Mouse (Mus musculus) monocyte, adult 2 months (primary cell): ENCODE measurements around the gene Psmg3.

ENCODE experiments used
- DNase-seq, 2 experiments: peaks; one replicate each; pipeline ENCODE4 v3.0.0; 2022; ENCODE audit warnings: low spot score in 2 of 2, low read depth in 1 of 2

Psmg3 gene

DNA sequence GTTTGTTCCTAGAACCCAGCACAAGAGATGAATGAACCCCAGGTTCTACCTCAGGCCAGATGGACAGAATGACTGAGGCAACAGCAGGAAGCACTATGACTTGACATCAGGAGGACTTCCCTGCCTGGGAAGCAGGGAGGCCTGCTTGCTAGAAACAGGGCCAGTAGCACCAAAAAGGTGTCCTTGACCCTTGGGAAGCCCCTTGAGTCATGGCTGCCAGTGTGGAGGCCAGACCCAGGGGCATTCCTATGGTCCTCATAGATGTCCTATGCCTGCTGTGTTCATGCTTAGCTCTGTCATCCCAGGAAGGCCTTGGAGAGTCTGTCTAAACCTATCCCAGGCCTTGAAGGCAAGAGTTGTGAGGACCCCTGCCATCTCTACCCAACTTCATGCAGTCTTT, 10.2 kb downstream of the Psmg3 start:
- DNase-seq: no peak

DNA sequence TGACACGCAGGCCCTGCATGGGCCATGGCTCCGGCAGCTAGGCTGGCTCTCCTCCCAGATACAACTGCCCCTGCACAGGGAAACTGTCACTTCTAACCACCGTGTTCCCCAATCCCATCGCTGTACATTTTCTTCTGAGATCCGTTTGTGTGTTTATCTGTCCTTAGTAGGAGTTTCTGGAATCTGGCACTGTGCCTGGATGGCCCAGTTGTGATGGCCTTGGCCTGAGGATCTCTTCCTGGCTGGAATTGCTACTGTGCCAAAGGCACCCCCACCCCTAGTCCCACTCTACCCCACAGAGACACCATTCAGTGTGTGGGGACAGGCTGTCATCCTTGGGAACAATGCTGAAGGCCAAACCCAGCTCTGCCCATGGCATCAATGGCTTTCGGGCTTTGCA, 10.7 kb downstream of the Psmg3 start:
- no peak for DNase-seq

DNA sequence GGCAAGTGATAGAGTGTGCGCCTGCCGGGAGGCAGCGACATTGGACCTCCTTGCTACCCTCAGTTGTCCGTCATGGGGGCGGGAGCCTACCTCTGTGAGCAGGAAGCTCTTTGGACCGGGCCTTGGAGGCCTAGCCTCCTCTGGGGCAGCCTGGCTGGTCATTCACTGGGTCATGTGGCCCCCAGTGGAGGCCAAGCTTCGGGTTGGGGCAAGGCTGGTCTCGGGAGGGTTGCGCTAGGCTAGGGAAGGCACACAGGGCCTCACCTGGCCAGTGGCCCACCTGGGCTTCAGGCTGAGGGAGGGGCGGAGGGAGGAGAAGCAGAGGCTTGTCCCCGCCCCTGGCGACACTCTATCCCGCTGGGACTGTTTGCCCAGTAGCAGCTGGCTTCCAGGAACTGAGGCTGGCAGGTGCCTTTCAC, 12.7 kb downstream of the Psmg3 start:
- no peak for DNase-seq

DNA sequence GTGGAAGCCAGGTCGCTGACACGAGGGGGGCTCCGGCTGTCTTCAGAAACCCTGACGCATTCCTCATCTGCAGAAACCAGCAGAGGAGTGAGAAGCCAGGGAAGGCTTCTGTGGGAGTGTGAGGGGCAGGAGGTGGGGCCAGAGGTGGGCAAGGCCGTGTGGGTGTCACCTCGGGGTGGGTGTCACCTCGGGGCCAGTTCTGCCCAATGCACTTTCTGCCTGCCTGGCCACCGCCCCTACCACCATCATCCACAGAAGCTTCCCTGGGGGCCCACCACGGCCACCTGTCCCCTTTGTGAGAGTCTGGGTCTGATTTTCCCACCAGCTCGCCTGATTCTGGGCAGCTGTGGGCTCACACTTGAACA, 13.6 kb downstream of the Psmg3 start:
- DNase-seq: no peak

DNA sequence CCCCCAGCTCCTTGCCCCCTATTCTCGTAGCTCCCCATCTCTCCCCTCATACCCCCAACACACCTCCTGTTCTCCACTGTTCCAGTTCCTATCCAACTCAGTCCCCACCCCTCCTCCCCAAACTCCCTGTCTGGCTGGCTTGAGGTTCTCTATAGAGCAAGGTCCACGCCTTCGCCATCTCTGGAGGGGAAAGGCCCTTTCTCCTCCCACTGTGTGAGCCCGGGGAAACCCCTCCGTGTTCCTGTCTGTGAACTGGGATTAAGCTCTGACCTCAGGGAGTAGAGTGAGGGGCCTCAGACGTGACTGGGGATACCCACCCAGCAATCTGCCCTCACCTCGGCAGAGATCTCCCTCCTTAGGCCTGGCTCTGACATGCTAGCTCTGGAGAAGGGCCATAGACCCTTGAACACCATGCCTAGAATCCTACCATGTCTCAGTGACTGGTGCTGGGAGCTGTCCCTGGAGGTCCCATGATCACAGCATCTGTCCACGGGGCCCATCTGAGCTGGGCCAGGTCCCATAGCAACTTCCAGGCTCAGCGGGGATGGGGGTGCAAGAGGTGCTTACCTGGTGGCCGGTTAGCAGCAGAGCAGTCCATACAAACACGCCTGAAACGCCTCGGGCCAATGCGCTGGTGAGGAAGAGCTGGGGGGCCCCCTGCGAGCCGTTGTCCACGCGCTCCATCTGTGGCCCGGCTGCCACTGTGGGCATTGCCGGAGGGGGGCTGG, 14.1 kb downstream of the Psmg3 start:
- DNase-seq: no peak

DNA sequence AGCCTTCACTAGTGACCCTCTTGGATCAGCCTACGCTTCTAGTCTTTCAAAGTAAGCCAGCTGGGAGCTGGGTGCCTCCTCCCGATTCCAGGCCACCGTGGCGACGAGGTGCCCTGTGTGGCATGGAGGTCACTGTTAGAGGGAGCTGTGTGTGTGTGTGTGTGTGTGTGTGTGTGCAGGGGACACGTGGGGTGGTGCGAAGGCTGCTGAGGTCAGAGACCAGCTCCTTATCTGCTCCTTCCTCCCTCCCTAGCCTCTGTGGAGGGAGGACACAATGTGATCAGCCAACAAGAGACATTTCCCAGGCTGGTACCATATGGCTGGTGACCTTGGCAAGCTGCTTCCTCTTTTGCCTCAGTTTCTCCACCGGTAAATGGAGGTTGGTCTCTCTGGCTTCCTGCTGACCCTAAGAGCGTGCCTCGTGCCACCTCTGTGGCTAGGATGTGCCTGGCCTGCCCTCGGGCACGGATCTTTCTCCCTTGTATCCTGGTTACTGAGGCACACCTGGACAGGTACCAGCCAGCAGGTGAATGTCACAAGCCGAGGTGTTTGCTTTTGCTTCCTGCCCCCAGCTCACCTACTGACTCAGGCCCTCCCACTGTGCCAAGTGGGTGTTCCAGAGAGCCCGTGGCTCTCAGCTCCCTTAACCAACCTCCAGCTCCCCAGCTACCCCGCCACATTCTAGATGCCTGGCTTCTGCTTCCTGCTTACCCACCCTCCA, 14.8 kb downstream of the Psmg3 start:
- no peak for DNase-seq

DNA sequence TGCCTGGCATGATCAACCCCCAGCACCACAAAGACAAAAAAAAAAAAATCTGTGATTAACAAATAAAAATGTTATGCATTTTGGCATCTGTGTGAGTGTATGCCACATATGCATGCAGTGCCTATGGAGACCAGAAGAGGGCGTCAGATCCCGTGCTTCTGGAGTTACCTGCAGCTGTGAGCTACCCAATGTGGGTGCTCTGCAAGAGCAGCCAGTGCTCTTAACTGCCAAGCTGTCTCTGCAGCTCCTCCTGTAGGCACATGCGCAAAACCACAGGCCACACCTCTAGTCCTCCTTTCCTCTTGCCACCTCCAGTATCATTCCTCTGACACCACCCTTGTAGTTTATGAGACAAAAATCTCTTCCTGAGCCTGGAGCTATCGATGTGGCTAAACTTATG, 17.3 kb downstream of the Psmg3 start:
- DNase-seq: no peak

DNA sequence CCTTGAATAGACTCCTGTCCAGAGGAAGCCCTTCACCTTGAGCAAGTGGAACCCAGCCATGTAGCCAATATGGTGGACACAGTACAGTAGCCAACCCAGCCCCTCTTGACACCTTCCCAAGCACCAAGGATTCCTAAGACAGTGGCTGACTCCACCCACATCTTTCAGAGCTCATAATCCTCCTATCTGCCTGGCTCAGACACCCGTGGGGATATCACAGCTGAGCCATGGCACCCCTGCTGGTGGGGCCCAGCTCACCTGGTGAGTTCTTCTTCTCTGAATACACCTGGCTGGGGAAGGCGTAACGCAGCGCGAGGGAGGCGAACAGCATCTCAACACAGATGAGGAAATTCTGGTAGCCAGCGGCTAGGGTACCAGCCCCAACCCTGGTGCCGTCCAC, 20.8 kb downstream of the Psmg3 start:
- no peak for DNase-seq

DNA sequence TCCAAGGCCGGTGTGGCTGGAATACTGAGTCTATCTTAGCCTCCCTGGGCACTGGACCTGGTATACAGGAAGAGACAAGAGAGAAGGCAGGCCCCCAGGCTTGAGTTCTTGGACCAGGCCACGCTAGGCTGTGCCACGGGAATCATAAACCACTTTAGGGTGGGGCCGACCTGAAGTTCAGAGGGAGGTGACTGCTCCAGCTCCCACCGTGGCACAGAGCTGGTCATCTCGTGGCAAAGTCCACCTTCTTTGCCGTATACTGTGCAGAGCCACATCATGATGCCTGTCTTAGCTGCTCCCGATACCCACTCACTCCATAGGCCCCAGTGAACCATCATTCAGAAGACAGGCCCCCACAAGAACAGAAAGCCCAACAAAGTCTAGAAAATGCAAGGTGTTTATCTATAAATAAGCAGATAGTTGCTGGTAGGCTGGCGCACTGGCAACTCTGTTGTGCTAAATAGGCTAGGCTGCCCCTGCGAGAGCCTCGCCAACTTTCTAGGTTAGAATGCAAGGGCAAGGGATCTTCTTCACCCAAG, 22.0 kb downstream of the Psmg3 start:
- no peak for DNase-seq

DNA sequence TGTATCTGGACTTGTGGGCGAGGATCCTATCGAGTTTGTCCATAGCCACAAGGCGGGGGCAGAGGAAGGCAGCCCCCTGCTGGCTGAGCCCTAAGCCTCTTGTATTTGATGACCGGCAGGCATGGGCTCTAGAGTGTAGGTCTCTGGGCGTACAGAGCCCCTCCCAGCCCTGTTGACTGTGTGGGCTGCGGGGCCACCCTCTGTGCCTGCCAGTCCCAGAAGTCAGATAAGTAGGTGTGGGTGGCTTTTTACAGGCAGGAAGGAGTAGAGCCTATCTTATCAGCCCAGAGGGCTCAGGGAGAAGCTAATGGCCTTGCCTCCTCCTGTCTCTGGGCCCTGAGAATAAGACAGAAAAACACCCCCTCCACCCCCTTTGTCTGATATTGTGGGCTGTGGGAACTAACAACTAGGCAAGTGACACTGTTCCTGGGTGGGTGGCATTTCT, 22.6 kb downstream of the Psmg3 start:
- DNase-seq: no peak

DNA sequence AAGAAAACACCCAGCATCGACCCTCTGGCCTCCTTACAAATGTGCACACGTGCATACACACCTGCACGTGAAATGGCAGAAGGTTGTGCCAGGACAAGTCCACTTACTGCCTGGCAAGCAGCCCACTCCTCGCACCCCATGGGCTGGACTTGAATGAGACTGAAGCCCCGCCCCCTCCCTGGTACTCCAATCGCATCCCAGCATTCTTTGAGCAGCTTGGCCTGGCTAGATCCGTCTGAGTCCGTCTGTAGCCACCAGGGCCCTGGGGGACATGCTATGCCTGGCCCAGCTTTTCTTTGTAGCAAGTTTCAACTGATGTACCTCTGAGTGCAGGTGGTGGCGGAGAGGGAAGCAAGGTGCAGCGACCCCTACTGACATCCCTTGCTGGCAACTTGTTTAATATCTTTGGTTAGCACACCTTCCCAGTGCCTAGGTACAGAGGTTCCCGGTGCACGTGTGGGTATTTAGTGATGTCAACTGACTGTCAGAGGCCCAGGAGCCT, 23.0 kb downstream of the Psmg3 start:
- no peak for DNase-seq

DNA sequence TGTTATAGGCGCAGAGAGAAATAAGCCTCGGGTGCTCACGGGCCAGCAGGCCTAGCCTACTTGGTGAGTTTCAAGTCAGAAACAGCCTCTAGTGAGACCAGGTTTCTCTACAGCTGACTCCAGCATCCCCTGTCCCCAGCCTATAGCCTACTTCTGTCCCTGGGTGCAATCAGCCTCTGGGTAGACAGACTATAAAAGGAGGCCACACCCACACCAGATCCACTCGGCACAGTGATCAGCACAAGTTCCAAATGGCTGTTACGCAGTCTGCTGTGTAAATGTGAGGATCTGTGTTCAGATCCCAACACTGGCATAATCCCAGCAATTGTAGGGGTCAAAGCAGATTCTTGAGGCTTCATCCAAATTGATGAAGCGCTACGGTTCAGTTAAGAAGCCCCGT, 23.5 kb downstream of the Psmg3 start:
- no peak for DNase-seq

DNA sequence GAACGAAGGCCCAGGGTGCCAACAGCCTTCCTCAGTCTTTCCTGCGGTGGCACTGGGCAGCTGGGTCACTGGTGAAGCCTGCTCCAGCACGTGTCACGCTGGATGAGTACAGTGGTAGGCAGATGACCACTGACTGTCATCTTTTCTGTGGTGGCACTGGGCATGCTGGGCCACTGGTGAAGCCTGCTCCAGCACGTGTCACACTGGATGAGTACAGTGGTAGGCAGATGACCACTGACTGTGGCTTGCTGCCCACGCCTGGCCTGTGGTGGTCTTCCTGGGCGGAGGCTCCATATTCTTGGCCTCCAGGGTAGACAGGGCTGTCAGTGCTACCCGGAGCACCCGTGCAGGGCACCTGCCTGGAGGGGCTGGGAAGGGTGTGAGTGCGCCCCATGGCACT, 24.8 kb downstream of the Psmg3 start:
- DNase-seq: no peak

DNA sequence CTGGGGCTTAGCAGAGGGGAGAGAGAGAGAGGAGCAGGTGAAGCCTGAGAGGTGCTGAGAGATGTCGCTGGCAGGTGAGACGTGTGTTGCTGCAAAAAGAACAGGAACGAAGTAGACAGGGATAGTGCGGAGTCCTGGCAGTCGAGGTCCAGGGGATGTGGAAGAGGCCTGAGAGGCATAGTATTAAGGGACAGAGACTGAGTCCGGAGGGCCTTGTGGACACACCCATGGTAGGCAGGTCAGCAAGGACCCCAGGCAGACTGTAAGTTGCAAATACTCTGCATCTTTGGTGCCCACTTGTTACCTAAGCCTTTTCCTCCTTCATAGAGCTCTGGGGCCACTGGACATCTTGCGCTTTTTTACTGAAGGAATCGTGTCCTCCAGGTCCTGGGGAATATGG, 25.5 kb downstream of the Psmg3 start:
- no peak for DNase-seq

DNA sequence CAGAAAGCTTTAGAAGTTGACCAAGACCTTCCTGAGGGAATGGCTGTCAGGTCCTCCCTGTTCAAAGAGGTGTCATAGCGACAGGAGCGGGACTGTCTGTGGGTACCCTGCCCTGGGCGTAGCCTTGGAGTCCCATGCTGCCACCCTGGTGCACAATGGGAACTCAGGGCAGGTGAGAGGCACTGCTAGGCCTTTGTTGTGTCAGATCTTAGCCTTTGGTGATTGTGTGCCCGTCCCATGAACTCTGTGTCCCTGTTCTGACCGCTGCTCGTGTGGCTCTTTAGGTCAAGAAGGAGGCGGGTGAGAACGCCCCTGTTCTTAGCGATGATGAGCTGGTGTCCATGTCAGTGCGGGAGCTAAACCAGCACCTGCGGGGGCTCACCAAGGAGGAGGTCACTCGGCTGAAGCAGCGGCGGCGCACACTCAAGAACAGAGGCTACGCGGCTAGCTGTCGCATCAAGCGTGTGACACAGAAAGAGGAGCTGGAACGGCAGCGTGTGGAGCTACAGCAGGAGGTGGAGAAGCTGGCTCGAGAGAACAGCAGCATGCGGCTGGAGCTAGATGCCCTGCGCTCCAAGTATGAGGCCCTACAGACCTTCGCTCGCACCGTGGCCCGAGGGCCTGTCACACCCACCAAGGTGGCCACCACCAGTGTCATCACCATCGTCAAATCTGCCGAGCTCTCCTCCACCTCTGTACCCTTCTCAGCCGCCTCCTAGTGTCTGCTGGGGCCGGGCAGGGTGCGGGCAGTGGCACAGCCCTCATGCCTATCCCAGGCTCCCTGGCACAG, 26.7 kb downstream of the Psmg3 start:
- no peak for DNase-seq

DNA sequence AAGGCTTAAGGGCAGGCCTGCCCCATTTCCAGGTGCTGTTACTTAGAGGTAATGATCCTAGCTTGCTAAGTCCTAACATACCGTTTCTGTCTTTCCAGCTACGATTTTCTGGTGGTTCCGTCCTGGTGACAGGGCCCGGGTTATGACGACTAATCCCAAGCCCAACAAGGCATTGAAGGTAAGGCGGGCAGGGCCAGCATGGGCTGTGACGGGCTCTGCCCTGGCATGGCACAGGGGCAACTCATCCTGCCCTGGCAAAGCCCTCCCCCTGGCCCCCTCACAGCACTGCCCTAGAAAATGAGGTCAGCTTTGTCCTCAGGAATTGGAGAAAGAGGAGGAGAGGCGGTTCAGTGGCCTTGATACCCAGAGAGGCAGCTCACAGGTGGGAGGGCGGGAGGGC, 27.6 kb downstream of the Psmg3 start:
- no peak for DNase-seq

DNA sequence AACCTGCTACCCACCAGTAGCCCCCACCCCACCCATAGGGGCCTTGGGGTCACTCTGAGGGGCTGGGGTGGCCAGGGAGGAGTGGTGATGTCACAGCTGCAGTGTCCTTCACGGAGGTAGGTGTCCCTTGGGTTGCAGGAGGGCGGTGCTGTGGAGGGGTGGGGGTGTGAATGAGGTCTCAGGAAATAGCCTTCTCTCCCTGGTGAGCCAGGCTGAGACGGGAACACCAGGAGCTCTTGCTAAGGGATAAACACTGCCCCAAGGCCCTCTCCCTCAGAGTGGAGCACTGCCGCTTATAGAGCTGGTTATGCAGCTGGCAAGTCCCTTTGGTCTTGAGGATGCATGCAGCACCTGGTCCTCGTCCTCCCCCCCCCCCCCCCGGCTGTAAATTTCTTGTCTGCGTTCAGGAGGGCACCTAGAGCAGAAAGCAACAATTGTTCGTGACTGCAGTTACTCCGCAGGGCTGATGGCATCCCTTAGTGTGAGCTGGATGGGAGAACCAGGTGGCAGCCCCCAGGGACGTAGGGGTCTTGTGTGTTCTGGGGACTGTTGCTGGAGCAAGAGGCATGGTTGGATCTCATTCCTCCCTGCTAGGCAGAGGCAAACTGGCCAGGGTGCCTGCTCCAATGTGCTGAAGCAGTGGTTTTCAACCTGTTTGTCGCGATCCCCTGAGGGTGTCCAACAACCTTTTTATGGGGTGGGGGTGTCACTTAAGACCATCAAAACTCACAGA, 28.4 kb downstream of the Psmg3 start:
- no peak for DNase-seq

DNA sequence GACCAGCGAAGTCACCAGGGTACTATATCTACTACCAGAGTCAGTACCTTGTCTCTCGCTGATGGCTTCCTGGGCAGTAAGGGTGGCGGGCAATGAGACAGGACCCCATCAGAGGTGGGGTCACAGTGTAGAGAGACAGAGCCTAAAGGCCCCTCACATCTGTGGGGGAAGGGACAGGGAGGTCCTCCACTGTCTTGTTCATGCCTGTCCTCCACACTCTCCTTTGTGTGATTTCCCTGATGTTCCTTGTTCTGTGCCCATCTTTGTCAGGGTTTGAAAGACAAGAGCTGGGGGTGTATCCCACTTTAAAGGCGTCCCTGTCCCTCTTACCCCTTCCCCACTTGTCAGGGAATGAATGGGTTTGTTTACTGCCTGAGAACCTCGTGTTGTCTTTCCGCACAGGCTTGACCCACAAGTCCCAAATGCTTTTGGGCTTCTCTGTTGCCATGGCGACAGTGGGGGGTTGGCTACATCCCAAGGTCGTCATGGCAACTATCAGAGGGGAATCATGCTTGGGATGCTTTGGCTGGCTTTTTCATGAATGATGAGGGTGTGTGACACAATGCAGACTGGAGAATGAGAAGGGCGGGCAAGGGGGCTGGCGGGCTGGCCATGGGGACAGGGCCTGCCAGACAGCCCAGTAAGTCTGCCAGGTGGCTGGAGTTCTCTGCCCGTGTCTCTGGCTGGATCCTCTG, 29.1 kb downstream of the Psmg3 start:
- no peak for DNase-seq

DNA sequence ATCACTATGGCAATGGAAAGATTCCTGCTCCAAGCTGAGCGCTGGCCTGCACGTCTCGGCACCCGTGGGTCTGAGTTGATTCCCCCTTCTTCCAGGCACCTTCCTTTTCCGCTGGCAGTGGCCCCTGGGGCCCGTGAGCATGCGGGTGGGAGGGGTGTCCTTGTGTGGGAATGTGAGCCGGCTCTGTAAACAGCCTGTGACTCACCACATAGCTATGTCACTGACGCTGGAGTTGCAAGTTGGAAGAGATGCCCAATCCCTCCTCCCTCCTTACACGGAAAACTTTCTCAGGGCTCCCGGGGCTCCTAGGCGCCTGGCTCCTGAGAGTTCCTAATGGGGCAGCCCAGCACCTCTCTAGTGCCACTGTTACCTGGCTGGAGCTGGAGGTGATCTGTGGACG, 29.8 kb downstream of the Psmg3 start:
- DNase-seq: no peak

DNA sequence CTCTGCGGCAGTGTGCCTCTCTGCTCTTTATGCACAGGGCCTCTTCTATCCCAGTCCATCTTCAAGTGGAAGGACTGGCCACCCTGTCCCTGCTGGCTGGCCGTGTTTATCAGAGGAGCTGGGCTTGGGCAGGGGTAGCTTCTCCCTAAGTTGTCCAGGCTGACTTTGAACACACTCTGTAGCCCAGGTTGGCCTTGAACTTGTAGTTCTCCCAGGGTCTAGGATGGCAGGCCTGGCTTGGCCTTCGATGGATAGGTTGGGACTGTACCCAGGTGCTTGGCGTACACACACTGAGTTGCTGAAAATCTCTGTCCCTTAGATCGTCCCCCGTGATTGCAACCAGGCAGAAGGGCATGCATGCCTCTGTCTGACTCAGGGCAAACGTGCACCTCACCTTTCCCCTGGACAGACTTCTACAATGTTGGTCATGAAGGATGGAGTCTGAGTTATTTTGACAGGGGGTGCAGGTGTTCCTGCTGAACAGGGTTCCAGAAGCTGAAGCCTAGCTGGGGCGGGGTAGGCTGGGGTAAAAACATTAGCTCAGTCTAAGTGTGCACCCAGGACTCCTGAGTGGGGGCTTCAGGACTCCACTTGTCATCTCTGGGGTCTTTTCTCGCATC, 30.6 kb downstream of the Psmg3 start:
- DNase-seq: no peak
